Mouse (Mus musculus): Measurements from ENCODE around the gene Eno2. TPM values are rescaled to one million over a fixed set of nuclear protein-coding genes. Genes with fewer than 3 reads are reported as not detected.

Eno2 gene
- polyA plus RNA-seq, 1 experiment from 2014 or later, result 5.4 TPM

GRCm38 (mm10) chr6:124770013-124770412, 540 bp upstream of the Eno2 start:
- Histone ChIP-seq H3K9me3 (no peaks in the 10 kb centered on the region), H3K27ac (peak overlapping the region; percentile 82; the same call in 1 of the 2 replicates), H3K36me3 (no peaks in the 10 kb centered on the region), H3K4me3 (peak overlapping the region; percentile 65), H3K27me3 (ENCODE audit: insufficient read depth, poor library complexity, severe bottlenecking) (peaks cover 72% of the 10 kb centered on the region), H3K4me1 (replicated peaks) (peaks cover 43% of the 10 kb centered on the region)
- DNase-seq (ENCODE audit: low spot score), result no peak
- 62% methylated on average over 7 of the region's 7 CpGs for WGBS

DNA sequence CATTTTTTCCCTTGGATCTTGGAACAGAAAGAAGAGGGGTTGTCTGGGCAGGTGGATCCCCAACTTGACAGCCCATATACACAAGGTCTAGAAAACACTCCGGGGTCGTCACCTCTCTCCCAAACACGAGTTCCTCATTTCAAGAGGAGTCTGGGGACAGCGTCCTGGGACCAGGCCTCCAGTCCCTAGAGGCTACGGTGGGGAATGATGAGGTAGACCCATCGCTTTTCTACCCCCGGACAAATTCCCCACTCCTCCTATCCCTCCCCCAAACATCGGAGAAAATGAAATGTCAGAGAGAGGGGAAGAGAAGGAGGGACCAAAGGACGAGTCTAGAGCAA, 799 bp downstream of the Eno2 start:
- H3K9me3 ChIP-seq, result no peaks in the 10 kb centered on the region
- 2% methylated on average over 9 of the region's 9 CpGs for WGBS
- peaks cover 44% of the 10 kb centered on the region for H3K4me1 ChIP-seq (replicated peaks)
- no peaks in the 10 kb centered on the region for H3K36me3 ChIP-seq
- H3K27ac ChIP-seq, result 0 out of 2 replicates have a peak overlapping the region, but pooled peaks have one; percentile 53
- H3K27me3 ChIP-seq (ENCODE audit: insufficient read depth, poor library complexity, severe bottlenecking), result peaks cover 80% of the 10 kb centered on the region
- DNase-seq (ENCODE audit: low spot score), result no peak
- H3K4me3 ChIP-seq, result peak overlapping the region; percentile 65

DNA sequence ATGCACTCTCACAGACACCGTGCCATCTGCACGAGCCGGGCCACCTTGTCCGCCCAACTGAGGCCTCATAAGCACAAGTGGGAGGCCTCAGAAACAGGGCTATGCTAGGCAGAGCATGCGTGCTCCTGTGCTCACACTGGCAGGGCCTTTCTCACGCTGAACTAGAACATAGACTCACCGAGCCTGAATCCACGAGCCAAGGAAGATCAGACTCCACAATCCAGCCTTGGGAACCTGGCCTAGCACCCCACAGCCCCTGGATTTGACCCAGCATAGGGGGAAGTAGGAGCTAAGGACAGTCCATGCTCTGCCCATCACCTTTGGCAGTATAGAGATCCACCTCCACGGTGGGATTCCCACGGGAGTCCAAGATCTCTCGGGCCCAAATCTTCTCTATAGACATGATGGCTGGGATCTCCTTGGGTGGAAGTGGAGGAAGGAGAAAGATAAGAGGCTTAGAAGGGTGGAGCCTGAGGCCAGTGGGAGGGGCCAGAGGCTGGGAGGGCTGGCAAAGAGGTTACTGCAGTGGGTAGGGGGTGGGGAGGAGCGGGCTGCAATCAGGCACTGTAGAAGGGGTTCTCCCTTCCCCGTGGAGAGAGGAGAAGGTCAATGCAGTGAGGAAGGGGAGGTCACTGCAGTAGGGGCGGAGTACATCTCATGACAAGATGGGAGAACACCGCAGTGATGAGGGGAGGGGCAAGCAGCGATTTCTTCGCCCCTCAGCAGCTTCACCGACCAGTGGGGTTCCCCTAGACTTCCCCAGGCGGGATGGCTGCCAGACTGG, 1.4 kb downstream of the Eno2 start:
- Histone ChIP-seq H3K9me3 (no peaks in the 10 kb centered on the region), H3K27me3 (ENCODE audit: insufficient read depth, poor library complexity, severe bottlenecking) (peaks cover 81% of the 10 kb centered on the region), H3K36me3 (no peaks in the 10 kb centered on the region), H3K27ac (peak overlapping the region; percentile 53; the same call in 1 of the 2 replicates), H3K4me3 (peak overlapping the region; percentile 65), H3K4me1 (replicated peaks) (peaks cover 48% of the 10 kb centered on the region)
- DNase-seq (ENCODE audit: low spot score), result peak; percentile 14
- WGBS, result 18% methylated on average over 19 of the region's 19 CpGs

GRCm38 (mm10) chr6:124767536-124767919, 1.9 kb downstream of the Eno2 start:
- 0 out of 2 replicates have a peak overlapping the region, but pooled peaks have one; percentile 65 for H3K4me3 ChIP-seq
- peaks cover 48% of the 10 kb centered on the region for H3K4me1 ChIP-seq (replicated peaks)
- no peaks in the 10 kb centered on the region for H3K9me3 ChIP-seq
- H3K36me3 ChIP-seq, result no peaks in the 10 kb centered on the region
- H3K27me3 ChIP-seq (ENCODE audit: insufficient read depth, poor library complexity, severe bottlenecking), result peaks cover 81% of the 10 kb centered on the region
- 31% methylated on average over 4 of the region's 4 CpGs for WGBS
- no peak for DNase-seq (ENCODE audit: low spot score)
- H3K27ac ChIP-seq, result peak overlapping the region; percentile 53

DNA sequence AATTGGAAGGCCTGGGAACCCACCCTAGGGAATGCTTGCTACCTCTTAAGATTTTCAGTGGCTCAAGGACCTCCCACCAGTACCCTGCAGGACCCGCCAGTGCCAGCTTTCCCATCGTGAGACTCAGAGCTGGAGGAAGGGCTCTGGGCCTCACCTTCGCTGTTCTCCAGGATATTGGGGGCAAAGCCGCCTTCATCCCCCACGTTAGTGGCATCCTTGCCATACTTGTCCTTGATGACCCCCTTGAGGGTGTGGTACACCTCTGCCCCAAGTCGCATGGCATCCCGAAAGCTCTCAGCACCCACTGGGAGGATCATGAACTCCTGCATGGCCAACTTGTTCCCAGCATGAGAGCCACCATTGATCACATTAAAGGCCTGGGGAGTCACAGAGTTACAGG, 3.5 kb downstream of the Eno2 start:
- WGBS, result 82% methylated on average over 7 of the region's 7 CpGs
- Histone ChIP-seq H3K27ac (no peak overlapping the region), H3K4me1 (replicated peaks) (peaks cover 48% of the 10 kb centered on the region), H3K9me3 (no peaks in the 10 kb centered on the region), H3K36me3 (no peaks in the 10 kb centered on the region), H3K4me3 (no peak overlapping the region), H3K27me3 (ENCODE audit: insufficient read depth, poor library complexity, severe bottlenecking) (peaks cover 81% of the 10 kb centered on the region)
- DNase-seq (ENCODE audit: low spot score), result no peak

DNA sequence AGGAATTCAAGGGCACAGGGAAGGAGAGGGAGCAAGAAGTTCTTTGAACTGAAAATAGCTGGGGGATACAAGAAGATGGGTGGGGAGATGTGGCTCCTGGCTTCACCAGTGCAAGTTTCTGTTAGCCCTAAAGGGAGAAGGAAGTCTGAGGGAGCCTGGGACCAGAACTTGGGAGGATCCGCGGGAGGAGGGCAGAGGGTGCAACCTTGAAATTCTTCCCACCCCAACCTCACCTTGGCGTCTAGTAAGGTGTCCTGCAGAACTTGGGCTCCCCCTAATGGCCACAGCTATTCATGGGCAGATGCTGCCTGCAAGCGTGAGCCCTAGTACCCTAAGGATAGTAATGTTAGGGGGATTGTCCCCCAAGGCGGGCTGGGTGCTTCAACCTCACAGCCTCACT, 10.2 kb downstream of the Eno2 start:
- Histone ChIP-seq H3K9me3 (no peaks in the 10 kb centered on the region), H3K36me3 (no peaks in the 10 kb centered on the region), H3K4me1 (replicated peaks) (peaks cover 45% of the 10 kb centered on the region), H3K4me3 (peak overlapping the region; percentile 87), H3K27ac (peak overlapping the region; percentile 98), H3K27me3 (ENCODE audit: insufficient read depth, poor library complexity, severe bottlenecking) (peaks cover 30% of the 10 kb centered on the region)
- WGBS, result 5% methylated on average over 5 of the region's 5 CpGs
- DNase-seq (ENCODE audit: low spot score), result peak; percentile 83

- peaks cover 26% of the 10 kb centered on the region for H3K27me3 ChIP-seq (ENCODE audit: insufficient read depth, poor library complexity, severe bottlenecking)
- peak overlapping the region; percentile 98 for H3K27ac ChIP-seq
- H3K9me3 ChIP-seq, result no peaks in the 10 kb centered on the region
- peaks cover 49% of the 10 kb centered on the region for H3K4me1 ChIP-seq (replicated peaks)
- 70% methylated on average over 2 of the region's 2 CpGs for WGBS
- DNase-seq (ENCODE audit: low spot score), result peak; percentile 11
- H3K4me3 ChIP-seq, result peak overlapping the region; percentile 87
- no peaks in the 10 kb centered on the region for H3K36me3 ChIP-seq
Observed at GRCm38 (mm10) chr6:124758849-124759232, 10.6 kb downstream of the Eno2 start.

- WGBS, result 20% methylated on average over 5 of the region's 5 CpGs
- Histone ChIP-seq H3K27ac (peak overlapping the region; percentile 98), H3K4me1 (replicated peaks) (peaks cover 48% of the 10 kb centered on the region), H3K9me3 (no peaks in the 10 kb centered on the region), H3K36me3 (peaks cover 6% of the 10 kb centered on the region; the same call in 1 of the 2 replicates), H3K27me3 (ENCODE audit: insufficient read depth, poor library complexity, severe bottlenecking) (peaks cover 19% of the 10 kb centered on the region), H3K4me3 (peak overlapping the region; percentile 87)
- DNase-seq (ENCODE audit: low spot score), result peak; percentile 70
Observed at GRCm38 (mm10) chr6:124757909-124758848, 11.3 kb downstream of the Eno2 start.

DNA sequence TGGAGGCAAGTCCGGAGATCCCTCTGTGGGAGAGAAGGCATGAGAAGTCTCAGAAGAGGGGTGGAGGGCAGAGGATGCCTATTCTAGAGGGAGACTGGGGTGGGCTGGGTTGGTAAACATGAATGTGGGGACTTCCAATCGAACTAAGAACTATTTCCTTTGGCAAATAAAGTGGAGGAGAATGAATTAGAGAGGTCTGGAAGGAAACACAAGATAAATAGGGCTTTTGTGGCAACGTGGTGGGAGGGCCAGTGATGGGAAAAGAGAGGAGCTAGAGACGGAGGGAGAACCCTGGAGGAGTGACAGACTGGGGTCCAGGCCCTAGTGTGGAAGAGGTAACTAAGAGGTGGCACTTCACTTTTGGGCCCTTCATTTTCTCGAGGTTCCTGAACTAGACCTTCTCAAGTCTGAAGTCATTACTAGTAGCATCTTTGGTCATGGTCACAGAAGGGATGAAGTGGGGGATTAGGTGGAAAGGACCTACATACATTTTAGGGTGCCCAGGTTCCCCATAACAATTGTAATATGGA, 12.1 kb downstream of the Eno2 start:
- Histone ChIP-seq H3K27me3 (ENCODE audit: insufficient read depth, poor library complexity, severe bottlenecking) (peaks cover 12% of the 10 kb centered on the region), H3K27ac (peak overlapping the region; percentile 98), H3K4me1 (replicated peaks) (peaks cover 48% of the 10 kb centered on the region), H3K4me3 (peak overlapping the region; percentile 87), H3K9me3 (no peaks in the 10 kb centered on the region), H3K36me3 (peaks cover 10% of the 10 kb centered on the region; the same call in 1 of the 2 replicates)
- DNase-seq (ENCODE audit: low spot score), result peak; percentile 24
- 5% methylated on average over 5 of the region's 5 CpGs for WGBS

DNA sequence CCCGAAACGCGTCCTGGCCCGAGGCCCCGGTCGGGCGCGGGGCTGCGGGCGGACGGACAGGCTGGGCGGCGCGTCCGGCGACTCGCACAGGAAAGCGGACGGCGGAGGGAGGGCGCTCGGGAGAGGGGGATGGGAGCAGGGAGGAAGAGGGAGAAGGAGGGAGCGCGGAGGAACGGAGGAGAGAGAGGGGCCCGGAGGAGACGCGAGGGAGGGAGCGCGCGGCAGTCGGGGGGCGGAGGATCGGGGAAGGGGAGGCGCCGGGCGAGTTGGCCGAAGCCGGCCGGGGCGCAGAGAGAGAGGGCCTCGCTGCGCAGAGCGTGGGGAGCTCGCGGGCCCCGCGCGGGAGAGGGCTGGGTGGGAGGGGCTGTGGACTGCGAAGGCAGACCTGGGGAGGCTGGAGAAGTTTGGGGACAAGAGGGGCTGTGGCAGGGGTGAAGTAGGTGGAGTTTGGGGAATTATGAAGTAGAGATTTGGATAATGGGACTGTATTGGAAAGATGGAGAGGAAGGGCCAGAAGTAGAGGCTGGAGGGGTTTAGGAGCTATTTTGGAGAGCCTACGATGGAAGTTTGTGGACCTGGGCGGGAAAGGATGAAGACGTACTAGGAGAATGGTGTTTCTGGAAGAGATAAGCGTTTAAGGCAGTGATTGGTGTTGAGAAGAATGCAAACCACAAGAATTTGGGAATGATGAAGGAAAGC, 12.7 kb downstream of the Eno2 start:
- Histone ChIP-seq H3K4me1 (replicated peaks) (peaks cover 48% of the 10 kb centered on the region), H3K27ac (peak overlapping the region; percentile 98), H3K4me3 (peak overlapping the region; percentile 87), H3K27me3 (ENCODE audit: insufficient read depth, poor library complexity, severe bottlenecking) (peaks cover 10% of the 10 kb centered on the region; the same call in 1 of the 2 replicates), H3K9me3 (no peaks in the 10 kb centered on the region), H3K36me3 (peaks cover 15% of the 10 kb centered on the region; the same call in 1 of the 2 replicates)
- DNase-seq (ENCODE audit: low spot score), result peak; percentile 84
- WGBS, result 1% methylated on average over 53 of the region's 54 CpGs

GRCm38 (mm10) chr6:124755831-124756595, 13.5 kb downstream of the Eno2 start, which contains the start of the genes Gm45234 and Atn1:
Gm45234 (minus strand) TSS chr6:124756021.
Atn1 (minus strand) TSS chr6:124756524.
- H3K27ac ChIP-seq, result peak within 1 kb of the TSS; percentile 98
- H3K4me1 ChIP-seq (replicated peaks), result peaks cover 48% of the 10 kb centered on the region
- H3K36me3 ChIP-seq, result peaks cover 20% of the 10 kb centered on the region; the same call in 1 of the 2 replicates
- peak within 1 kb of the TSS; percentile 87 for H3K4me3 ChIP-seq
- WGBS, result under 1% methylated on average over 71 of the region's 100 CpGs
- no peaks in the 10 kb centered on the region for H3K9me3 ChIP-seq
- peak; percentile 79 for DNase-seq (ENCODE audit: low spot score)
- H3K27me3 ChIP-seq (ENCODE audit: insufficient read depth, poor library complexity, severe bottlenecking), result peaks cover 5% of the 10 kb centered on the region; the same call in 1 of the 2 replicates

Data from hindbrain, embryonic 10.5 days (tissue).